In the genomic region with DNA sequence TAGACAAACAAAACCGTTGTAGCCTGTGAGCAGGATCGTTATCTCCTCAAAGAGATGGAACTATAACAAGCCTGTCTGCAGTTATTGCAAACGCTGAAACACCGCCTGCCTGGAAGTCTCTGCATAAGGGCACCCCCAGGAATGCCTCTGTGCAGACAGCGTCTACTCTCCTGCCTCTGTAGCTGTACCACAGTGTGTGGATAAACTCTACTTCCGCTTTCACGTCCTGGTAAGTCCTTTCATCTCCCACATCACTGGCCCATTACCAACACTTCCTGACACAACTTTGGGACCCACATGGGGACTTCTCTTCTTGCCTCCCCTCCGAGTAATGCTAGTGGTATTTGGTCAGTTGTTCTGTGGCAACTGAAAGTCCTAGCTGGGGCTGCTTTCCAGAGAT, we compare ENCODE assay signal across 14 mouse cellular contexts. TPM values are rescaled to one million over a fixed set of nuclear protein-coding genes. Genes with fewer than 3 reads are reported as not detected.
DNase-seq lines count a peak whose midpoint lies in the region; ATAC-seq and TF ChIP-seq lines count a peak whose summit lies in the region.
"Had no signal": no experiment of that assay in that cellular context is flagged by ENCODE, and none has a peak within 500 bp of the region (broad histone marks: within the 10 kb centered on the region; RNA-seq: fewer than 3 reads in every experiment).

No protein-coding gene starts in this region.

- peak; percentile 17; the same call in 1 of the 2 replicates for ATAC-seq in frontal cortex, adult (ENCODE audit: low TSS enrichment)
- ATAC-seq in megakaryocyte progenitor cell, adult 5-6 weeks (replicated peaks; ENCODE audit: poor library complexity): peak; percentile 31; the same call in 1 of the 2 replicates
- ATAC-seq: activated CD4-positive, CD25-positive, alpha-beta regulatory T cell, adult 4 months; CD4-positive, CD25-positive, alpha-beta regulatory T cell, adult 4 months; intestine, postnatal 0 days had no signal

- peak overlapping the region; percentile 34; the same call in 1 of the 2 replicates for H3K27ac ChIP-seq in left cerebral cortex, adult 2 months
- H3K27ac ChIP-seq: forebrain, embryonic 10.5 days; forebrain, embryonic 13.5 days; gastrocnemius, adult 2 months; heart, embryonic 13.5 days; hindbrain, embryonic 13.5 days had no signal

- TF ChIP-seq CTCF in left cerebral cortex, adult 2 months (IDR thresholded peaks at IDR 0.05): no peak

- no peak overlapping the region for H3K4me3 ChIP-seq in left cerebral cortex, adult 2 months
- H3K4me3 ChIP-seq: forebrain, embryonic 10.5 days; forebrain, embryonic 13.5 days; gastrocnemius, adult 2 months; heart, embryonic 13.5 days; hindbrain, embryonic 13.5 days had no signal

- intact Hi-C loops in left cerebral cortex, adult 2 months (cut with DNase I): loop anchor here (5.0 kb wide), 1 partner anchor 293 kb away; no protein-coding TSS in a partner anchor

- DNase-seq in frontal cortex, postnatal 10 days (ENCODE audit: low spot score in 2 of 2): no peak
- no peak for DNase-seq in left cerebral cortex, adult 2 months (ENCODE audit: extremely low spot score in 1 of 2, low spot score in 2 of 2)
- no peak for DNase-seq in left cerebral cortex, adult 9 months (ENCODE audit: low spot score in 2 of 2)
- no peak for DNase-seq in cerebellum, postnatal 14 days

RNA-seq across cellular contexts. Expression of gene Tarsl2, which starts 34.0 kb away (rescaled TPM):
- 10 to 100 TPM; 41.3 to 44.3 TPM for total RNA-seq in left cerebral cortex, adult 2 months (2021)
- 13.2 and 13.4 TPM in 2 replicates for total RNA-seq in megakaryocyte progenitor cell, adult 5-6 weeks (2015)
- total RNA-seq in megakaryocyte progenitor cell, adult 5-6 weeks (2017): 19.6 and 29.4 TPM in 2 replicates
